Mouse (Mus musculus): ENCODE measurements around the gene Gm13693.
"Not testable (repeated sequence)": the region's sequence is repeated elsewhere in the genome, so short reads cannot be mapped to it uniquely, and the experiment has no call there.

- TF ChIP-seq CTCF, EP300 (IDR thresholded peaks at IDR 0.05; ENCODE audit: low read depth): not testable (repeated sequence)
These were observed 33.2 kb downstream of the Gm13693 start for GRCm38 (mm10) chr2:83994526-83994925.

Measured in heart, postnatal 0 days (tissue).